7 mouse cellular contexts compared by ENCODE assay signal in the genomic region with DNA sequence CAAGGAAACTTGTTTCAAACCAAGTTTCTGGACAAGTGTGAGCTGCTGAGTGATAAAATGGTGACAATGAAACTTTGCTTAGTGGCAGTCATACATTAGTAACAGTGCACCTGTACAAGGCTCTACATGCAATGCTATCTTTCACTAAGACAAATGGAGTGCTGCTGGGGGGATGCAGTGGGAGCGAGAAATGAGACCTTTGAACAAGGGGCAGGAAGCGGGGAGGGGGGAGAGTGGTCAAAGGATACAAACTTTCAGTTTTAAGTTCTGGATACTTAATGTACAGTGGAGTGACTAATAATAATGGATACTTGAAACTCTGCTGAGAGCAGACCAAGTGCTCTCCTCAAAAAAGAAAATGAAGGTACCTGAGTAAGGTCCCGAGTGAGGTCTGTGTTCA. TPM values are rescaled to one million over a fixed set of nuclear protein-coding genes. Genes with fewer than 3 reads are reported as not detected.
A peak's percentile ranks its signal among the peaks of the same experiment; 100 is the strongest.
DNase-seq lines count a peak whose midpoint lies in the region; ATAC-seq and TF ChIP-seq lines count a peak whose summit lies in the region.

No protein-coding gene starts in this region.

- peak overlapping the region; percentile 99 for H3K4me3 ChIP-seq in megakaryocyte, embryonic 14.5 days (replicated peaks)
- peak overlapping the region; percentile 99 for H3K4me3 ChIP-seq in forebrain, embryonic 16.5 days (replicated peaks; ENCODE audit: low read length)
- H3K4me3 ChIP-seq in limb, embryonic 14.5 days (replicated peaks; ENCODE audit: low read length): peak overlapping the region; percentile 91
- H3K4me3 ChIP-seq in stomach, embryonic 16.5 days (replicated peaks; ENCODE audit: low read length): peak overlapping the region; percentile 99

- no peak for ATAC-seq in megakaryocyte, adult 5-6 weeks (ENCODE audit: poor library complexity, severe bottlenecking)
- ATAC-seq in forebrain, embryonic 16.5 days: no peak
- ATAC-seq in limb, embryonic 14.5 days (ENCODE audit: low FRiP score, low read depth): no peak
- ATAC-seq in stomach, embryonic 16.5 days (ENCODE audit: insufficient read depth, low FRiP score): no peak

- no peaks in the 10 kb centered on the region for H3K9me3 ChIP-seq in megakaryocyte, embryonic 14.5 days
- H3K9me3 ChIP-seq in forebrain, embryonic 16.5 days (ENCODE audit: control insufficient read depth, low read length): no peaks in the 10 kb centered on the region
- no peaks in the 10 kb centered on the region for H3K9me3 ChIP-seq in limb, embryonic 14.5 days (ENCODE audit: control insufficient read depth, low read length)
- no peaks in the 10 kb centered on the region for H3K9me3 ChIP-seq in stomach, embryonic 16.5 days (replicated peaks; ENCODE audit: control insufficient read depth, low read length)

- no peaks in the 10 kb centered on the region for H3K27me3 ChIP-seq in megakaryocyte, embryonic 14.5 days (replicated peaks)
- no peaks in the 10 kb centered on the region for H3K27me3 ChIP-seq in forebrain, embryonic 16.5 days (replicated peaks; ENCODE audit: control insufficient read depth, insufficient read depth, low read length)
- no peaks in the 10 kb centered on the region for H3K27me3 ChIP-seq in limb, embryonic 14.5 days (ENCODE audit: control insufficient read depth, insufficient read depth, low read length)
- H3K27me3 ChIP-seq in stomach, embryonic 16.5 days (ENCODE audit: control insufficient read depth, insufficient read depth, low read length): no peaks in the 10 kb centered on the region

- 27% methylated on average over 3 of the region's 3 CpGs for WGBS in forebrain, embryonic 16.5 days
- 27% methylated on average over 3 of the region's 3 CpGs for WGBS in limb, embryonic 14.5 days
- WGBS in stomach, embryonic 16.5 days: 10% methylated on average over 3 of the region's 3 CpGs

- TF ChIP-seq POLR2A in limb, embryonic 14.5 days (IDR thresholded peaks at IDR 0.05; ENCODE audit: borderline replicate concordance, extremely low read depth, insufficient read depth, insufficient read length): no peak

- no peak for DNase-seq in limb, embryonic 14.5 days (ENCODE audit: low spot score)
- DNase-seq in urinary bladder, adult 2 months (ENCODE audit: low spot score): no peak
- no peak for DNase-seq in urinary bladder, postnatal 25 days (ENCODE audit: low spot score)

- H3K9ac ChIP-seq in forebrain, embryonic 16.5 days (replicated peaks; ENCODE audit: low read depth, low read length): peak overlapping the region; percentile 100
- H3K9ac ChIP-seq in limb, embryonic 14.5 days (ENCODE audit: low read depth, low read length, severe bottlenecking): peak overlapping the region; percentile 96
- peak overlapping the region; percentile 4 for H3K9ac ChIP-seq in stomach, embryonic 16.5 days (ENCODE audit: low read length)

- peaks cover 31% of the 10 kb centered on the region for H3K4me1 ChIP-seq in megakaryocyte, embryonic 14.5 days
- H3K4me1 ChIP-seq in forebrain, embryonic 16.5 days (replicated peaks; ENCODE audit: control insufficient read depth, insufficient read depth, low read length): peaks cover 26% of the 10 kb centered on the region
- peaks cover 27% of the 10 kb centered on the region for H3K4me1 ChIP-seq in limb, embryonic 14.5 days (ENCODE audit: control insufficient read depth, insufficient read depth, low read length)
- peaks cover 24% of the 10 kb centered on the region for H3K4me1 ChIP-seq in stomach, embryonic 16.5 days (ENCODE audit: control insufficient read depth, insufficient read depth, low read length)

- H3K4me2 ChIP-seq in forebrain, embryonic 16.5 days (ENCODE audit: low read length): peak overlapping the region; percentile 58
- H3K4me2 ChIP-seq in limb, embryonic 14.5 days (replicated peaks; ENCODE audit: low read depth, low read length, severe bottlenecking): peak overlapping the region; percentile 56
- peak overlapping the region; percentile 63 for H3K4me2 ChIP-seq in stomach, embryonic 16.5 days (ENCODE audit: low read depth, low read length)

- H3K36me3 ChIP-seq in megakaryocyte, embryonic 14.5 days (replicated peaks; ENCODE audit: low read length): peaks cover 16% of the 10 kb centered on the region
- no peaks in the 10 kb centered on the region for H3K36me3 ChIP-seq in forebrain, embryonic 16.5 days (ENCODE audit: control insufficient read depth, insufficient read depth)
- H3K36me3 ChIP-seq in limb, embryonic 14.5 days (ENCODE audit: control insufficient read depth, insufficient read depth, low read length): 0 out of 2 replicates have a peak, but pooled peaks cover 9% of the 10 kb centered on the region
- no peaks in the 10 kb centered on the region for H3K36me3 ChIP-seq in stomach, embryonic 16.5 days (ENCODE audit: control insufficient read depth, insufficient read depth, low read length)

- H3K27ac ChIP-seq in forebrain, embryonic 16.5 days (ENCODE audit: low read length): no peak overlapping the region
- H3K27ac ChIP-seq in limb, embryonic 14.5 days (replicated peaks; ENCODE audit: low read depth, low read length): no peak overlapping the region
- no peak overlapping the region for H3K27ac ChIP-seq in stomach, embryonic 16.5 days (ENCODE audit: low read length)

RNA-seq across cellular contexts. Expression of a gene that starts 1.1 kb away (rescaled TPM):
- polyA plus RNA-seq in megakaryocyte, embryonic 14.5 days (2012; ENCODE audit: insufficient read depth, low replicate concordance): 10.1 and 27.0 TPM in 2 replicates
- total RNA-seq in megakaryocyte, adult 5-6 weeks (2015): 68.6 and 74.9 TPM in 2 replicates
- total RNA-seq in megakaryocyte, adult 5-6 weeks (2017): 99.5 and 101 TPM in 2 replicates
- 147 and 168 TPM in 2 replicates for polyA plus RNA-seq in forebrain, embryonic 16.5 days (2015; fragmentation: Nextera tagmentation; extraction: Ambion mirVana)
- 74.6 and 90.0 TPM in 2 replicates for polyA plus RNA-seq in limb, embryonic 14.5 days (2012; rRNA removed)
- 173 and 190 TPM in 2 replicates for polyA plus RNA-seq in limb, embryonic 14.5 days (2014; fragmentation: Nextera tagmentation; extraction: Ambion mirVana)
- 167 and 175 TPM in 2 replicates for polyA plus RNA-seq in stomach, embryonic 16.5 days (2015; fragmentation: Nextera tagmentation; extraction: Ambion mirVana)
- polyA plus RNA-seq in urinary bladder, adult 2 months (2012; rRNA removed): 60.7 and 68.1 TPM in 2 replicates

Comparison
In these comparisons a context has a peak if more than half of its experiments do, and no peak if none do; other contexts are left out.
1. H3K9ac ChIP-seq: peak in every context shown above with its lines; median percentile 100 in forebrain, embryonic 16.5 days; 96 in limb, embryonic 14.5 days; 4 in stomach, embryonic 16.5 days.